Mouse (Mus musculus) ES-E14 (cell line): ENCODE data around the gene Rab33a. TPM values are rescaled to one million over a fixed set of nuclear protein-coding genes. Genes with fewer than 3 reads are reported as not detected.
A peak's percentile ranks its signal among the peaks of the same experiment; 100 is the strongest.

ENCODE experiments used
- DNase-seq: peaks from one replicate; pipeline ENCODE4 v3.0.0-alpha.2; 2013; ENCODE audit warnings: low read depth, low spot score
- H3K27ac ChIP-seq: 2 replicates; pipeline ENCODE4 v1.5.1; 2012; ENCODE audit warnings: low read depth, mild to moderate bottlenecking, low read length, moderate library complexity, mixed read lengths; ENCODE audit not compliant: poor library complexity, insufficient read depth, severe bottlenecking
- H3K36me3 ChIP-seq: 2 replicates; pipeline ENCODE4 v1.6.1; 2012; ENCODE audit warnings: mild to moderate bottlenecking, low read length, moderate library complexity, mixed read lengths; ENCODE audit not compliant: control insufficient read depth, poor library complexity, insufficient read depth, severe bottlenecking
- H3K4me1 ChIP-seq, 2 experiments: fragments of 150-350 bp in 1 of 2; sonication (generic) in 1 of 2; 2 replicates each; pipeline ENCODE4 v1.6.1; 2012; ENCODE audit warnings: low read length in 2 of 2, mild to moderate bottlenecking in 1 of 2, mixed read lengths in 1 of 2; ENCODE audit not compliant: control insufficient read depth in 2 of 2, insufficient read depth in 2 of 2, poor library complexity in 1 of 2
- H3K4me3 ChIP-seq, 2 experiments: fragments of 150-350 bp in 1 of 2; sonication (generic) in 1 of 2; 2 replicates each; pipeline ENCODE4 v1.5.1; 2012; ENCODE audit warnings: low read length in 2 of 2, low read depth in 1 of 2, mild to moderate bottlenecking in 1 of 2, mixed read lengths in 1 of 2; ENCODE audit not compliant: insufficient read depth in 1 of 2, poor library complexity in 1 of 2, severe bottlenecking in 1 of 2
- H3K9ac ChIP-seq: 2 replicates; pipeline ENCODE4 v1.6.1; 2012; ENCODE audit warnings: low read depth, mild to moderate bottlenecking, low read length, mixed read lengths; ENCODE audit not compliant: poor library complexity, insufficient read depth, severe bottlenecking
- H3K9me3 ChIP-seq: fragments of 150-350 bp; sonication (generic); 2 replicates; pipeline ENCODE4 v1.6.1; 2012; ENCODE audit warnings: low read depth, mild to moderate bottlenecking, low read length; ENCODE audit not compliant: control insufficient read depth, insufficient read depth
- CHD2 ChIP-seq: IDR thresholded peaks from 2 replicates; pipeline ENCODE4 v1.6.1; 2014; ENCODE audit warnings: mild to moderate bottlenecking, low read depth, low read length, inconsistent platforms
- HCFC1 ChIP-seq: IDR thresholded peaks from 2 replicates; pipeline ENCODE4 v1.6.1; 2012; ENCODE audit warnings: low read length, inconsistent platforms, borderline replicate concordance; ENCODE audit not compliant: insufficient read depth
- MAFK ChIP-seq: IDR thresholded peaks from 2 replicates; pipeline ENCODE4 v1.6.1; 2014; ENCODE audit warnings: mild to moderate bottlenecking, low read depth, low read length, inconsistent platforms; ENCODE audit not compliant: insufficient read depth
- ZC3H11A ChIP-seq: IDR thresholded peaks from 2 replicates; pipeline ENCODE4 v1.6.1; 2012; ENCODE audit warnings: low read depth, mild to moderate bottlenecking, inconsistent platforms, low read length, borderline replicate concordance
- ZNF384 ChIP-seq: IDR thresholded peaks from 2 replicates; pipeline ENCODE4 v1.6.1; 2012; ENCODE audit warnings: low read depth, low read length, inconsistent platforms
- in situ Hi-C, 2 experiments: fragments of 600-800 bp; cut with MboI; formaldehyde crosslinking; loops; one replicate each; pipeline ENCODE4 v1.15.1; 2025; ENCODE audit warnings: low sequenced_read_pairs in 2 of 2, inconsistent platforms in 1 of 2; ENCODE audit not compliant: unreplicated experiment in 2 of 2
- total RNA-seq: library from RNA; depleted of rRNA; stranded (reverse); fragments of 300-350 nt; gene quantifications from 2 replicates; pipeline ENCODE4 v1.2.3, GENCODE M21; 2012

Rab33a gene
- total RNA-seq, 1 experiment: 0.76 TPM

DNA sequence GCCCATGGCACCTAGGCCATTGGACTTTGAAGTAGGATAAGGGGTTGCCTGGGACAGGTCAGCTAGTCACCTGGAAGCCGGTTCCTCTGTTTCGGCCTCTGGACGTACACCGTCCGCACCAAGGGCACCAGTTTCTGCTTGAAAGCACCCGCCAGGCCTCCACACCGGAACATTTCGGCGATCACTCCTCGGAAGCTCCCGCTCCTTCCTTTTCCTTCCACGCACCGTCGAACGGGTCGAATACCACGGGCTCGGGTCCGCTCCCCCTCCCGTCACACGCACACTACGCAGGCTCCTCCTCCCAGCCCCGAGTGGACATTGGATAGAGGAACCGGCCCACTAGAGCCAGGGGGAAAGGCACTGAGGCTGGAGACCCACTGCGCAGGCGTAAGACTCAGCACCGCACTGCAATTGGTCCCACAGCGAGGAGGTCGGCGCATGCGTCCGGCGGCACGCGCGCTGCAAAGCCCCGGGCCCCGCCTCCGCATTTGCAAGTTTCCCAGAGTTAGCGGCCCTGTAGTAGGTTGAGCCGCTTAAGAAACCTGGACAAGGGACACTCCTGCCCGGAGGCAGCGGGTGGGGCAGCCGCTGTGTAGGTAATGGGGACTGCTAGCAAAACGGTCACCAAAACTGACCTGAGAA is 5.8 kb upstream of the Rab33a start, which contains the start of gene Aifm1:
Aifm1 (minus strand) TSS at position 398 of the 642 bp plus-strand sequence.
- Histone ChIP-seq H3K4me3 (peak within 1 kb of the TSS; percentile 65 to 95), H3K4me1 (no peaks in the 10 kb centered on the region; a peak in 1 of 4 replicates), H3K27ac (peak within 1 kb of the TSS; percentile 64; the same call in 1 of the 2 replicates), H3K36me3 (no peaks in the 10 kb centered on the region), H3K9me3 (no peaks in the 10 kb centered on the region), H3K9ac (peak within 1 kb of the TSS; percentile 95)
- DNase-seq: peak; percentile 77
- in situ Hi-C loops: no loop called here
- TF ChIP-seq ZNF384 (peak; percentile 92), HCFC1 (no peak)

- Histone ChIP-seq H3K9me3 (no peaks in the 10 kb centered on the region), H3K36me3 (no peaks in the 10 kb centered on the region), H3K9ac (peak overlapping the region; percentile 24; the same call in 1 of the 2 replicates), H3K27ac (no peak overlapping the region), H3K4me1 (no peaks in the 10 kb centered on the region; a peak in 1 of 4 replicates), H3K4me3 (peak overlapping the region; percentile 23 to 50)
- no peak for TF ChIP-seq ZC3H11A
- TF ChIP-seq CHD2: no peak
- TF ChIP-seq HCFC1: no peak
- TF ChIP-seq MAFK: no peak
- no peak; the same call in none of the 2 replicates for TF ChIP-seq ZNF384
- in situ Hi-C loops: no loop called here
- DNase-seq: no peak
Measured at GRCm38 (mm10) chrX:48513824-48514223, 5.3 kb upstream of the Rab33a start.

DNA sequence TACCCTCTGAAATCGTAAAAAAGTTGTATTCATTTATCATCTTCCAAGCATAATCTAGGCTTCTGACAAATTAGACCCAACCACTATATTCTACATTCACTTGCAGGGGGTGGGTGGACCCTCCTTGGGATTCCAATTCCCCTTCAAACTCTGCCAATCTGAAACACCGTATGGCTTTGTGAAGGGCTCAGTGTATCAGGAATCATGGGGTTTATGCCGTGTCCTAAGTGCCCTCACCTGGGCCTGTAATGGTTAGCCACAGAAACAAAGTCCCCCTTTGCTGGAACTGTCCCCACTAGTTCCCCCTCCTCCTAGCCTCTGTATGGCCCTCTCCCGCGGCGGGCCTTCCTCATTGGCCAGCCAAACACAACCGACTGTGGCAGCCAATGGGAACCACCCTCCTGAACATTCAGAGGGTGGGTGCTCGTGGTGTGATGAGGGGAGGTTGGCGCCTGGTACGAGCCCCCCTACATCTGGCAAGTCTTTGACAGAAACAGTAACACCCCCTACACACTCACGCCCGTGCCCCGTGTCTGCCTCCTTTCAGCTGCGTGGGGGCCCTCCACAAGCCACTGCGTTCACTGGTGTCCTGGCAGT is 776 bp upstream of the Rab33a start:
- Histone ChIP-seq H3K27ac (no peak overlapping the region), H3K4me1 (no peaks in the 10 kb centered on the region), H3K4me3 (peak overlapping the region; percentile 69 to 72), H3K9me3 (no peaks in the 10 kb centered on the region), H3K9ac (peak overlapping the region; percentile 61; the same call in 1 of the 2 replicates), H3K36me3 (no peaks in the 10 kb centered on the region)
- in situ Hi-C loops: no loop called here
- TF ChIP-seq ZNF384 (no peak), ZC3H11A (no peak), MAFK (no peak), HCFC1 (no peak), CHD2 (no peak)
- DNase-seq: peak; percentile 29

- Histone ChIP-seq H3K36me3 (no peaks in the 10 kb centered on the region), H3K27ac (no peak overlapping the region), H3K4me1 (no peaks in the 10 kb centered on the region), H3K9me3 (no peaks in the 10 kb centered on the region), H3K9ac (peak overlapping the region; percentile 61), H3K4me3 (peak overlapping the region; percentile 69 to 72)
- in situ Hi-C loops: no loop called here
- no peak for DNase-seq
- no peak for TF ChIP-seq ZC3H11A
- TF ChIP-seq MAFK: no peak
- TF ChIP-seq HCFC1: no peak
- TF ChIP-seq ZNF384: no peak
- no peak for TF ChIP-seq CHD2
Measured at GRCm38 (mm10) chrX:48519549-48520085, 532 bp downstream of the Rab33a start.
